Comparison of ENCODE assay signal across 10 mouse cellular contexts in genomic region chr8:106704199-106704900, GRCm38 (mm10). TPM values are rescaled to one million over a fixed set of nuclear protein-coding genes. Genes with fewer than 3 reads are reported as not detected.
DNase-seq lines count a peak whose midpoint lies in the region; ATAC-seq and TF ChIP-seq lines count a peak whose summit lies in the region.
"Had no signal": no experiment of that assay in that cellular context is flagged by ENCODE, and none has a peak within 500 bp of the region (broad histone marks: within the 10 kb centered on the region; RNA-seq: fewer than 3 reads in every experiment).

No protein-coding gene starts in this region.

- peak; percentile 60 for ATAC-seq in heart, embryonic 14.5 days (ENCODE audit: insufficient number of reproducible peaks, insufficient read depth, low FRiP score, low read depth)
- peak; percentile 47; the same call in 1 of the 2 replicates for ATAC-seq in limb, embryonic 14.5 days (ENCODE audit: low FRiP score, low read depth)

- no peak overlapping the region for H3K4me3 ChIP-seq in heart, embryonic 14.5 days (ENCODE audit: control insufficient read depth in 1 of 2, insufficient read depth in 1 of 2, low read depth in 1 of 2, low read length in 2 of 2)
- no peak overlapping the region for H3K4me3 ChIP-seq in testis, adult 2 months (ENCODE audit: control insufficient read depth, low read depth, low read length)
- no peak overlapping the region for H3K4me3 ChIP-seq in limb, embryonic 14.5 days (replicated peaks; ENCODE audit: low read length)
- H3K4me3 ChIP-seq: myocyte had no signal

- no peak for TF ChIP-seq POLR2A in testis, adult 2 months (IDR thresholded peaks at IDR 0.05; ENCODE audit: control insufficient read depth, low read depth, low read length)
- TF ChIP-seq POLR2A in limb, embryonic 14.5 days (IDR thresholded peaks at IDR 0.05; ENCODE audit: borderline replicate concordance, extremely low read depth, insufficient read depth, insufficient read length) = no peak

- intact Hi-C loops in heart, postnatal 14 days (cut with DNase I) = no loop called here

- 72% methylated on average over 9 of the region's 9 CpGs for WGBS in heart, embryonic 14.5 days
- 65% methylated on average over 9 of the region's 9 CpGs for WGBS in limb, embryonic 14.5 days

- no peaks in the 10 kb centered on the region for H3K27me3 ChIP-seq in heart, embryonic 14.5 days (ENCODE audit: control insufficient read depth, insufficient read depth, low read length)
- H3K27me3 ChIP-seq in testis, adult 2 months (ENCODE audit: control insufficient read depth, insufficient read depth, low read length) = no peaks in the 10 kb centered on the region
- no peaks in the 10 kb centered on the region for H3K27me3 ChIP-seq in limb, embryonic 14.5 days (ENCODE audit: control insufficient read depth, insufficient read depth, low read length)

- peaks cover 8 to 9% of the 10 kb centered on the region in 2 experiments for H3K4me1 ChIP-seq in heart, embryonic 14.5 days (ENCODE audit: control insufficient read depth in 2 of 2, insufficient read depth in 2 of 2, low read length in 2 of 2)
- no peaks in the 10 kb centered on the region; the same call in 1 of the 2 replicates for H3K4me1 ChIP-seq in testis, adult 2 months (ENCODE audit: control insufficient read depth, insufficient read depth, low read length)
- H3K4me1 ChIP-seq in limb, embryonic 14.5 days (ENCODE audit: control insufficient read depth, insufficient read depth, low read length) = no peaks in the 10 kb centered on the region

- H3K9me3 ChIP-seq in heart, embryonic 14.5 days (ENCODE audit: control insufficient read depth, low read length) = no peaks in the 10 kb centered on the region
- H3K9me3 ChIP-seq in limb, embryonic 14.5 days (ENCODE audit: control insufficient read depth, low read length) = no peaks in the 10 kb centered on the region

- no peak for TF ChIP-seq CTCF in testis, adult 2 months (IDR thresholded peaks at IDR 0.05; ENCODE audit: control insufficient read depth, insufficient read depth, insufficient replicate concordance, low read depth, low read length)

- no peak overlapping the region for H3K9ac ChIP-seq in heart, embryonic 14.5 days (ENCODE audit: low read length)
- H3K9ac ChIP-seq in limb, embryonic 14.5 days (ENCODE audit: low read depth, low read length, severe bottlenecking) = no peak overlapping the region

- peak overlapping the region; percentile 5; the same call in 1 of the 2 replicates for H3K4me2 ChIP-seq in heart, embryonic 14.5 days (ENCODE audit: low read length)
- no peak overlapping the region for H3K4me2 ChIP-seq in limb, embryonic 14.5 days (replicated peaks; ENCODE audit: low read depth, low read length, severe bottlenecking)

- H3K36me3 ChIP-seq in heart, embryonic 14.5 days (ENCODE audit: control insufficient read depth, insufficient read depth, low read length) = peaks cover 20% of the 10 kb centered on the region
- no peaks in the 10 kb centered on the region for H3K36me3 ChIP-seq in testis, adult 2 months (ENCODE audit: control insufficient read depth, insufficient read depth, low read length)
- peaks cover 12% of the 10 kb centered on the region for H3K36me3 ChIP-seq in limb, embryonic 14.5 days (ENCODE audit: control insufficient read depth, insufficient read depth, low read length)

- peak overlapping the region; percentile 83 to 92 for H3K27ac ChIP-seq in heart, embryonic 14.5 days (replicated peaks in 1 of 2; ENCODE audit: control insufficient read depth in 1 of 2, insufficient read depth in 1 of 2, low read depth in 2 of 2, low read length in 2 of 2)
- H3K27ac ChIP-seq in testis, adult 2 months (ENCODE audit: control insufficient read depth, insufficient read depth, low read depth, low read length) = peak overlapping the region; percentile 83
- H3K27ac ChIP-seq in limb, embryonic 14.5 days (replicated peaks; ENCODE audit: low read depth, low read length) = peak overlapping the region; percentile 58

- DNase-seq in heart, postnatal 14 days = no peak
- DNase-seq in testis, postnatal 10 days (ENCODE audit: low spot score) = no peak
- DNase-seq in limb, embryonic 14.5 days (ENCODE audit: low spot score) = no peak
- DNase-seq in right cerebral cortex, postnatal 10 days (ENCODE audit: low spot score in 2 of 2) = no peak
- DNase-seq in adrenal gland, postnatal 25 days = no peak
- no peak for DNase-seq in left cerebral cortex, adult 9 months (ENCODE audit: low spot score in 2 of 2)
- DNase-seq: cerebellum, postnatal 36 days had no signal

RNA-seq across cellular contexts. Expression of gene Tango6, which starts 21.5 kb away (rescaled TPM):
- polyA plus RNA-seq in heart, embryonic 14.5 days (2014; fragmentation: Nextera tagmentation; extraction: Ambion mirVana) = 6.9 and 7.1 TPM in 2 replicates
- total RNA-seq in heart, postnatal 14 days (2021) = 1 to 10 TPM; 8.8 to 9.5 TPM
- polyA plus RNA-seq in testis, adult 2 months (2012; rRNA removed) = 3.0 and 3.3 TPM in 2 replicates
- polyA plus RNA-seq in limb, embryonic 14.5 days (2012; rRNA removed) = 5.9 and 6.5 TPM in 2 replicates
- 6.5 and 7.0 TPM in 2 replicates for polyA plus RNA-seq in limb, embryonic 14.5 days (2014; fragmentation: Nextera tagmentation; extraction: Ambion mirVana)
- 10.8 and 13.7 TPM in 2 replicates for total RNA-seq in adrenal gland, postnatal 25 days (2021)
